Mouse (Mus musculus) cerebral cortex, adult 2 months (tissue): ENCODE measurements around the gene Tmem158.

Experiments used
- WGBS: fragments of 180-500 bp; shearing (Covaris S2); methylation state at CpG from one replicate; pipeline ENCODE4 v1.1.7; 2018; 5-methylcytosine and 5-hydroxymethylcytosine counted together

The Tmem158 gene

DNA sequence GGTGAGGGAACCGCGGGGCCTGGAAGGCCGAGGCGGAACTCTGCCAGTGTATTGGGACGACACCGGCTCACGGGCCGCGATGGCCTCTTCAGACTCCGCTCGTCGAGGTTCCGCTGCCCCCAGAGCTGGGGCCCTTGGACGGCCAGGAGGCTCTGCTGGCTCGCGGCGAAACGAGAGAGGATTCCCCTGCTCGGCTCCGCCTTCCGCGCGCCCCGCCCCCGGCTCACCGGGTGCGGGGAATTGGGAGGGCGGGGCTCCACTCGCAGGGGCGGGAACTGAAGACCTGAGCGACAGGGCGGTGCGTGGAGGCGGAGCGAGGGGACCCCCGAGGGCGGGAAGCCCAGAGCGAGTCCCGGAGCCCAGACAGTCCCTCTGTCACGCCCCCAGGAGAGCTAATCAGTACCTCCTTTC lies at the start of gene Tmem158:
Gene Tmem158, minus strand, starts transcription at position 154 of the 411 bp plus-strand sequence.
- WGBS, result 1% methylated on average over 34 of the region's 40 CpGs

GRCm38 (mm10) chr9:123309685-123310365 lies 49.3 kb upstream of the Tmem158 start:
- WGBS, result 82% methylated on average over 2 of the region's 2 CpGs

DNA sequence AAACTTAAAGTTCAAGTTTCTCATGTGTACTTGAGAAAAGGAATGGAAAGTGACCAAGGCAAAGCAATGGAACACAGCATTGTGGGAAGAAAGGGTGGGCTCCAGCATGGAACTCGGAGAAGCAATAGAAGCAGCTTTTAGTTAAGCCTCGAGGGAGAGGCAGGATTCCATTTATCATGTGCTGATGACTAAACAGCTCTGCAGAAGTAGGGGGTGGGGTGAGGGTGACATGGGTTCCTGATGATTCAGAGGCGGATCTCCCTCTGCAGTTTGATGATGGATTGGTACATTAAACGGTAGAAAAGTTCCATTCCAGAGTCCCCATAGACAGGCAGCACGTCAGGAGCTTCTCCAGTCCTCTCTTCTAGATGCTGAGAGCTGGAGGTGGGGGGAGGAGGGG lies 48.5 kb upstream of the Tmem158 start:
- WGBS, result 57% methylated on average over 5 of the region's 5 CpGs

GRCm38 (mm10) chr9:123304917-123305316 lies 44.4 kb upstream of the Tmem158 start:
- WGBS, result 89% methylated on average over 8 of the region's 8 CpGs

DNA sequence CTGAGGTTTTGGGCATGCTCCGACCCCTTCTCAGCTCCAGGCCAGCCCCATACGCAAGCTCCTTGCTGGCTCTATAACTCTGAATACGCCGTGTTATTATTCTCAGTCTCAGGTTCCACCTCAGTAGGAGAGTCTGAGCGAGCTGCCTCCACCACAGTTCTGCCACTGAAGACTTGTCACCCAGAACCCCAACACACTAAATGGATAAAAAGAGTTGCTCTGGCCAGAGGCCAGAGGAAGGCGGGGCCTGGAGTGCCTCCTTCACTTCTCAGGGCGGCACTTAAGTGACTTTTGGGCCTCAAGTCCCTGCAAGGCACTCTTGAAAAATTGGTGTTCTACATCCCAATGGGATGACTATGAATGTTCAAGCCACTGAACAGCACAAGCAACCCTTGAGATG lies 43.4 kb upstream of the Tmem158 start:
- WGBS, result 89% methylated on average over 7 of the region's 7 CpGs

DNA sequence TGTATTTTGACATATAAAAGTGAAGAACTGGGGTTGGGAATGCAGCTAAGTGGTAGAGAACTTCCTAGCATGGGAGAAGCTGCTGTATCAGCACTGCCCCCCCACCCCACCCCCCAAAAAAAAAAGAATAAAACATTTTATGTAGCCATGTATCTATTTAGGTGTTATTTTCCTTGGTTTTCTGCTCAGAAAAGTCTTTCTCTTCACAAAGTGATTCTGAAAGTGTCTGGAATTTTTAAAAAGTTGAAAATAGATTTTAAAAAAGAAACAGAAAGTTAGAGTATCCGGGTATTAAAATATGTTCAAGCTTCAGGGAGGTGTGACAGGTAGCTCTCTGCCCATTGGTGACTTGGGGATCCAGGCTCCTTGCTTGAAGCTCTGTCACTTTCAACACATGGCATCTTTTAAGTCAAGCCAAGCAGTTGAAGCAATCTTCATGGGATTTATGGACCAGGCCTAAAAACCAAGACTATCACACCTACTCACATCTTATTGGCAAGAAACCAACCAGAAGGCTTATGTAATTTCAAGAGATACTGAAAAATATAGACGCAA lies 42.3 kb upstream of the Tmem158 start:
- 66% methylated on average over 2 of the region's 2 CpGs for WGBS

GRCm38 (mm10) chr9:123297862-123298261 lies 37.3 kb upstream of the Tmem158 start:
- 85% methylated on average over 7 of the region's 7 CpGs for WGBS

- WGBS, result 50% methylated on average over 5 of the region's 5 CpGs
Measured at GRCm38 (mm10) chr9:123294581-123294980, 34.0 kb upstream of the Tmem158 start.

- 78% methylated on average over 3 of the region's 3 CpGs for WGBS
Measured at GRCm38 (mm10) chr9:123288378-123288777, 27.8 kb upstream of the Tmem158 start.

DNA sequence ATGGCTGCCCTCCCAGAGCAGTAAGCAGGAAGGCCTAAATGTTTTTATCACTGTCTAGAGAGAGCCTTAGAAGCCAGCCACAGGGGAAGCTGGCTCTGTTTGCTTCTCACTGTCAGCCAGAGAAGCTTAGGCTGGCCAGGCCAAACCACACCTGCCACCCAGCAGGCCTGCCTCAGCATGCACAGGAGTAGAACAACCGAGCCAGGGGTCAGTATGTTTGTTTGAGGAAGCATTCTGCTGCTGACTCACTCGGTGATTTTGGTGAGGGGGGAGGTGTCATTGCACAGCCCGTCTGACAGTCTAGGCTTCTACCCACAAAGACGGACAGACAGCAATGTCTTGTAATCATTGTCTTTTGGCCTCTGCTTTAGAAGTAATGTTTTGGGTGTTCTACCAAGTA lies 25.1 kb upstream of the Tmem158 start:
- 68% methylated on average over 4 of the region's 4 CpGs for WGBS

DNA sequence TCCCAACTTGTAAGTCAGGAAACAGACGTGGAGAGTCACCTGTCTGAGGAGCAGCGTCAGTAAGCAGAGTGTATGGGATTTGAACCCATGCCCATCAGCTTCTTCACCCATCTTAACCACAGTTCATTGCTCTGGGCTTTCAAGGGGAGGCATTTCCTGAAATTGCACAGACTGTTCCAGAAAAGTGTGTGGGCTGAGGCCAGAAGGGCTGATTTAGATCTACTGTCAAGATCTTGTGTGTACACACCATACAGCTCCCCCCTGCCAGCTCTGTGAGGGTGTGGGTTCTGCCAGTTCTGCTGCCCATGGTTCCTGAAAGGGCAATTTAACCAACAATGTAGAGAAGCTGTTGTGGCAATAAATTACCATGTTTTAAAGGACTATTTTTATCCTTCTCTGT lies 17.4 kb upstream of the Tmem158 start:
- 84% methylated on average over 2 of the region's 2 CpGs for WGBS

GRCm38 (mm10) chr9:123275373-123275772 lies 14.8 kb upstream of the Tmem158 start:
- 89% methylated on average over 2 of the region's 2 CpGs for WGBS

GRCm38 (mm10) chr9:123274674-123275073 lies 14.1 kb upstream of the Tmem158 start:
- 95% methylated on average over 5 of the region's 5 CpGs for WGBS

GRCm38 (mm10) chr9:123273876-123274275 lies 13.3 kb upstream of the Tmem158 start:
- 60% methylated on average over 2 of the region's 2 CpGs for WGBS

- 72% methylated on average over 4 of the region's 4 CpGs for WGBS
Measured at GRCm38 (mm10) chr9:123271552-123271951, 11.0 kb upstream of the Tmem158 start.

DNA sequence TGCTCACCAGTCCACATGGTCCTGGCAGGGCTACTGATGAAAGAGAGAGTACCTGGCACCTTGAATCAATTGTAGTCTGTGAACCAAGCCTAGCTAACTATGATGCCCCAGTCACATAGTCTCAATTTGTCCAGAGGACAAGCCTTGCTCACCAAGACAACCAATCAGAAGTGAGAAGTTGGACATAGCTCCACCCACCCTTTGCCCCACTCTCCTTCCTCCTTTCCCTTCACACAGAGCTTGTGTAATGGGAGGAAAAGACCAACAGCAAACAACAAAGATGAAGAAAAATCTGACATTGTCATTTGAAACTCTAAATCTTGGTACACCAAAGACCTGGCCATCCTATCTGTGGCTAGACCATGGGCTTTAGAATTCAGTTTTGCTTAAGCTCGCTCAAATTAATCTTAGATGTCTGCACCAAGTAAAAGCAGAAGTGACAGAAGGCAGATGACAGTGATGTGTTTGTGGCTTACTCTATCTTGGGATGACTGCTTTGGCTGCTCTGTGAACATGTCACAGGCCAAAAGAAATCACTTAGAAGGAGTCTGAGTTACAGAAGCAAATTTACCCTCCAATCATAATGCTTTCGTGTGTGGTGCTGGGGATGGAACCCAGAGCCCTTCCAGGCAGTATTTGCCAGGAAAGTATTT lies 9.5 kb upstream of the Tmem158 start:
- WGBS, result 88% methylated on average over 2 of the region's 2 CpGs

- WGBS, result under 1% methylated on average over 92 of the region's 92 CpGs
Measured at GRCm38 (mm10) chr9:123259896-123260610, 511 bp downstream of the Tmem158 start.

DNA sequence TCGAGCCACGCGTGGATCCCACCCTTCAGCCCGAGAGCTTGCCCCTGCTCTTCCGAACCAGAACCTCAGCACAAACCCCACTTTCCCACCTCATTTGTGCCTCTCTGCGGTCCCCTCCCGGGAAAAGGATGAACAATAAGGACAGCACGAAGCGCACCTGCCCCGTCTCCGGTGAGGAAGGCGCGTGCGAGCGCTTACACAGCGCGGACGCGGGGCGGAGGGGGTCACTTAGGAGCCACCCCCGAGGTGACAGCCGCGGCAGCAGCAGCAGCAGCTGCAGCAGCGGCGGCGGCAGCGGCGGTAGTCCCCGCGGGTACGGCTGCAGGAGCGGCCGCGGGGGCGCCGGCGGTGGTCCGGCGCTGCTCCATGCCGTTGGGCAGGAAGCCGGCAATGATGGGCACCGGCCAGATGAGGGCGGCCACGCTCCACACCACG lies 1.1 kb downstream of the Tmem158 start:
- WGBS, result 2% methylated on average over 45 of the region's 45 CpGs

- WGBS, result 34% methylated on average over 10 of the region's 10 CpGs
Measured at GRCm38 (mm10) chr9:123258796-123259195, 1.8 kb downstream of the Tmem158 start.

GRCm38 (mm10) chr9:123255736-123256135 lies 4.8 kb downstream of the Tmem158 start:
- 68% methylated on average over 3 of the region's 3 CpGs for WGBS

DNA sequence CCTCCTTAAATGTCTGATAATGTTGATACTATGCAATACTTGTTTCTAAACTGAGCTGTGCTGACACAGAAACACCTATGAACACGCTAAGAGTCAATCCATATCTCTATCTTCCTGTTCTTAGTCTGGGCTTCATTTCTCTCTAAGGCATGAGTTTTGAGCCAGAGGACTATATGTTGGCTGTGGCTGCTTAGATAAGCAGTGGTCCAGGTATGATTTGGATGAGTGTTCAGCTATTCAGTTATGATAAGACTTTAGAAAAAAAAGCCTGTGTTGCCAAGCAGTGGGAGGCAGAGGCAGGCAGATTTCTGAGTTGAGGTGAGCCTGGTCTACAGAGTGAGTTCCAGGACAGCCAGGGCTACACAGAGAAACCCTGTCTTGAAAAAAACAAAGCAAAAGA lies 12.6 kb downstream of the Tmem158 start:
- WGBS, result 95% methylated on average over 1 of the region's 1 CpGs

GRCm38 (mm10) chr9:123245146-123245545 lies 15.4 kb downstream of the Tmem158 start:
- WGBS, result 88% methylated on average over 4 of the region's 4 CpGs
